Mouse (Mus musculus) lung, postnatal 0 days (tissue): ENCODE results near the gene Thsd7b.

Experiments
- CTCF ChIP-seq: IDR thresholded peaks from 2 replicates; pipeline ENCODE4 v1.5.1; 2016; ENCODE audit warnings: antibody characterized with exemption, mild to moderate bottlenecking
- EP300 ChIP-seq: IDR thresholded peaks from 2 replicates; pipeline ENCODE4 v1.6.1; 2016; ENCODE audit warnings: antibody characterized with exemption, mild to moderate bottlenecking, control low read depth

DNA sequence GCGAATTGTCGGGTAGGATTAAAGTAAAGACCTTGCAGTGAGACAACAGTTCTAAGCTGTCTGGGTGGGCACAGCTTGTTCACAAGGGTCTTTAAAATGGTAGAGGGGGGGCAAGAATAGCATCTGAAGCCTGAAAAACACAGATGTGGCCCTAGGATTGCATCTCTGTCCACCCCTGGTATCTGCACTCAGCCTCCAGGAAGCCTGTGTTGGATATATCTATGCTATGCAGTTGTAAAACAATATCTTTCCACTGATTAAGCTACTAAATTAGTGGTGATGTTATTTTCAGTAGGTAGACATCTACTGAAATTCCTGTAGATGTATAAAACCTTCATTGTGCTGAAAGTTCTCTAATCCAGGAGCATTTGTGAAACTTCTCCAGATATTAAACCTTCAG is 840.4 kb downstream of the Thsd7b start:
- TF ChIP-seq CTCF (no peak), EP300 (no peak)
